Mouse (Mus musculus) C2C12 (cell line): ENCODE measurements around the gene Ghitm.

Source experiments
- CEBPB ChIP-seq: IDR thresholded peaks from one replicate; pipeline ENCODE4 v1.6.1; 2011; ENCODE audit warnings: low read depth, mild to moderate bottlenecking, control low read depth, moderate library complexity
- CTCF ChIP-seq: IDR thresholded peaks from one replicate; pipeline ENCODE4 v1.5.1; 2011; ENCODE audit not compliant: control insufficient read depth, insufficient read depth, insufficient read length
- MAX ChIP-seq: IDR thresholded peaks from one replicate; pipeline ENCODE4 v1.6.1; 2011; ENCODE audit warnings: mild to moderate bottlenecking, control low read depth
- USF1 ChIP-seq: IDR thresholded peaks from one replicate; pipeline ENCODE4 v1.6.1; 2011; ENCODE audit warnings: low read depth, mild to moderate bottlenecking, control low read depth, moderate library complexity

DNA sequence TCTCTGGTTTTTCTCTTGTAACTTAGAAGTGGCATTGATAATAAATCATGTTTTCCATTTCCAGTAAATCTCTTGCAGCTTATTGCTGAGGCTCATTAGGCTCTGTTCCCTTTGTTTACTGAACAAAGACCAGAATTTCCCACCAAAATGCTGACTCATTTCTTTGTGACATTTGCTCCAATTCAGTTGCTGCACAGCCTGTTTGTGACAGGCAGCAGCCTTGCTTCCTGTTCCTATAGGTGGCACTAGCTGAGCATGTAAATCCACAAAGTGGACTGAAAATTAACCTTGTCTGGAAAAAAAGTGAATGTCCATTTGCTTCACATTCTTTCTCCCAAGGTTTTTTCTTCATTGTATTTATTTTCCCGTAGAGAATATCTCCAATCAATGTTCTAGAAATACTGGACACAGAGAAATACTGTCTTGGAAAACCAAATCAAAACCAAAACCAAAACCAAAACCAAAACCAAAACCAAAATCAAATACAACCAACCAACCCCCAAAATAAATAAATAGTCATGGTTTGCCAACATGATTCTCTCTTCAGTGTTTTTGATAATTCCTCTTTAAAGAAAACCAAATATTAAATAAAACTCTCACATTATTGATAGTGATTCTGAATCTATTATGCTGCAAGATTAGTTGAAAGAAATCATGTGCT lies 30.3 kb upstream of the Ghitm start:
- TF ChIP-seq CTCF (no peak), CEBPB (no peak), MAX (no peak), USF1 (no peak)
